Mouse (Mus musculus) liver, embryonic 14.5 days (tissue): ENCODE measurements around the gene Gm11541. TPM values are rescaled to one million over a fixed set of nuclear protein-coding genes. Genes with fewer than 3 reads are reported as not detected.
A peak's percentile ranks its signal among the peaks of the same experiment; 100 is the strongest.
"Not testable (repeated sequence)": the region's sequence is repeated elsewhere in the genome, so short reads cannot be mapped to it uniquely, and the experiment has no call there.

ENCODE experiments used
- ATAC-seq: fragments of 200-750 bp; cut with Nextera tagmentation; 2 replicates; pipeline ENCODE4 v1.8.0; 2017; ENCODE audit warnings: moderate number of reproducible peaks, mild to moderate bottlenecking, moderate library complexity; ENCODE audit not compliant: insufficient read depth
- DNase-seq, 3 experiments: peaks; one replicate each; pipeline ENCODE4 v3.0.0-alpha.2; 2012 to 2013; ENCODE audit warnings: low read depth in 3 of 3, low spot score in 3 of 3
- H3K27ac ChIP-seq: fragments of 300-500 bp; sonication (generic); 2 replicates; pipeline ENCODE4 v1.5.1; 2014; ENCODE audit warnings: moderate library complexity, mild to moderate bottlenecking, control low read depth, inconsistent platforms
- H3K27me3 ChIP-seq: fragments of 300-500 bp; sonication (generic); 2 replicates; pipeline ENCODE4 v1.6.1; 2014; ENCODE audit warnings: mild to moderate bottlenecking, low read length, moderate library complexity; ENCODE audit not compliant: control insufficient read depth, insufficient read depth
- H3K36me3 ChIP-seq: fragments of 300-500 bp; sonication (generic); replicated peaks from 2 replicates; pipeline ENCODE4 v1.6.1; 2014; ENCODE audit warnings: low read depth; ENCODE audit not compliant: control insufficient read depth, insufficient read depth
- H3K4me1 ChIP-seq, 2 experiments: fragments of 200-500 bp in 1 of 2; fragments of 300-500 bp in 1 of 2; sonication (generic) in 1 of 2; replicated peaks; 2 replicates each; pipeline ENCODE4 v1.6.1; 2012 to 2014; ENCODE audit warnings: antibody characterized with exemption in 1 of 2, inconsistent platforms in 1 of 2, low read length in 1 of 2; ENCODE audit not compliant: control insufficient read depth in 2 of 2, insufficient read depth in 2 of 2
- H3K4me2 ChIP-seq: fragments of 300-500 bp; sonication (generic); 2 replicates; pipeline ENCODE4 v1.6.1; 2014; ENCODE audit warnings: low read depth, mild to moderate bottlenecking, control low read depth, moderate library complexity
- H3K4me3 ChIP-seq, 2 experiments: fragments of 200-500 bp in 1 of 2; fragments of 300-500 bp in 1 of 2; sonication (generic) in 1 of 2; 2 replicates each; pipeline ENCODE4 v1.5.1; 2012 to 2014; ENCODE audit warnings: low read depth in 2 of 2, low read length in 2 of 2, mild to moderate bottlenecking in 2 of 2, control low read depth in 1 of 2, inconsistent platforms in 1 of 2, moderate library complexity in 1 of 2; ENCODE audit not compliant: insufficient read depth in 1 of 2
- H3K9ac ChIP-seq: fragments of 300-500 bp; sonication (generic); replicated peaks from 2 replicates; pipeline ENCODE4 v1.6.1; 2014; ENCODE audit warnings: mild to moderate bottlenecking, control low read depth, moderate library complexity
- H3K9me3 ChIP-seq: fragments of 300-500 bp; sonication (generic); 2 replicates; pipeline ENCODE4 v1.6.1; 2016; ENCODE audit warnings: low read length, mixed read lengths; ENCODE audit not compliant: control insufficient read depth
- CTCF ChIP-seq: IDR thresholded peaks from 2 replicates; pipeline ENCODE4 v1.5.1; 2016; ENCODE audit warnings: antibody characterized with exemption, low read depth, control low read depth
- EP300 ChIP-seq: IDR thresholded peaks from 2 replicates; pipeline ENCODE4 v1.6.1; 2016; ENCODE audit warnings: antibody characterized with exemption, low read depth
- WGBS: fragments of 180-500 bp; shearing (Covaris S2); extraction: QIAGEN DNeasy Blood & Tissue Kit; methylation state at CpG from one replicate; pipeline ENCODE4 v1.1.7; 2014; ENCODE audit not compliant: insufficient replicate concordance; 5-methylcytosine and 5-hydroxymethylcytosine counted together
- polyA plus RNA-seq, 2 experiments: library from polyadenylated mRNA; depleted of rRNA in 1 of 2; stranded (reverse) in 1 of 2; unstranded in 1 of 2; fragments of >200 nt; fragmentation: Nextera tagmentation in 1 of 2; extraction: Ambion mirVana in 1 of 2; gene quantifications; 2 replicates each; pipeline versions ENCODE4 v1.2.1 to v1.2.3; 2012 to 2014

Gene Gm11541
- polyA plus RNA-seq, 2 experiments, result not detected

- WGBS, result 31% methylated on average over 13 of the region's 13 CpGs
- no peak overlapping the region for H3K27ac ChIP-seq
- no peak for TF ChIP-seq EP300
- TF ChIP-seq CTCF, result no peak
Measured at GRCm38 (mm10) chr11:94697703-94698464, 6.4 kb downstream of the Gm11541 start.

DNA sequence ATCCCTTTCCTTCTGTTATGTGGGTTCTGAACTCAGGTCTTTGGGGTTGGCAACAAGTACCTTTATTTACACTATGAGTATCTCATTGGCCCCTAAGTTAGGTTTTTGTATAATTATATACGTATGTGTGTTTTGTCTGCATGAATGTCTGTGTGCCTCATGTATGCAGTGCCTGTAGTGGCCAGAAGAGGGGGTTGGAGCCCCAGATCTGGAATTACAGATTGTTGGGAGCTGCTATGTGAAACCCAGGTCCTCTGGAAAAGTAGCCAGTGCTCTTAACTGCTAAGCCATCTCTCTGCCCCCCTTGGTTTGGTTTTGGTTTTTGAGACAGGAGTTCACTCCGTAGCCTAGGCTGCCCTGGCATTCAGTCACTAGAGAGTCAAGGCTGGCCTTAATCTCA, 7.2 kb downstream of the Gm11541 start:
- Histone ChIP-seq H3K9ac (no peak overlapping the region), H3K9me3 (no peaks in the 10 kb centered on the region), H3K4me2 (no peak overlapping the region), H3K4me1 (no peaks in the 10 kb centered on the region), H3K4me3 (no peak overlapping the region), H3K36me3 (no peaks in the 10 kb centered on the region), H3K27me3 (no peaks in the 10 kb centered on the region), H3K27ac (no peak overlapping the region)
- ATAC-seq, result no peak
- no peak for DNase-seq
- 73% methylated on average over 2 of the region's 2 CpGs for WGBS
- TF ChIP-seq CTCF (0 out of 2 replicates have a peak, but pooled peaks have one; percentile 10), EP300 (no peak)

More at GRCm38 (mm10) chr11:94697703-94698464, 6.4 kb downstream of the Gm11541 start:
- Histone ChIP-seq H3K4me3 (no peak overlapping the region), H3K27me3 (no peaks in the 10 kb centered on the region), H3K36me3 (no peaks in the 10 kb centered on the region), H3K9ac (no peak overlapping the region), H3K4me1 (no peaks in the 10 kb centered on the region), H3K4me2 (no peak overlapping the region), H3K9me3 (no peaks in the 10 kb centered on the region)
- ATAC-seq, result no peak
- DNase-seq, result no peak

DNA sequence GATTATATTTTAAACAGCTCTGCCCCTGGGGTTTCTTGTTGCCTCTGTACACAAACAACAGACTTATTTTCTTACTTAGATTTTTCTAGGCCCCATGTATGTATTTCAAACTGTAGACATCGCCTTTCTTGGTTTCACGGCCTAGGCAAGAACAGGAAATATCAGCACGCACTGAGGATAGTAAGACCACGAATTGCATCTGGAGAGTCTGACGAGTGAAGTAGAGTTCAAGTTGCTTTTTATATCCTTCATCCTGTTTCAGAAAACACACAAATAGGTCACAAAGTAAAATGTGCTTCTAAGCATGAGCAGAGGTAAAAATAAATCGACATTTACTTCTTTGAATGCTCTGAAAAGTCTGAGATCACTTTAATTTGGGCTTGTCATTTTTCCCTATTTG, 8.8 kb downstream of the Gm11541 start:
- DNase-seq (no peak), ATAC-seq (no peak)
- H3K9me3 ChIP-seq, result no peaks in the 10 kb centered on the region
- no peaks in the 10 kb centered on the region for H3K4me1 ChIP-seq
- no peak overlapping the region for H3K4me3 ChIP-seq
- H3K27ac ChIP-seq, result no peak overlapping the region
- no peak for TF ChIP-seq CTCF
- no peak for TF ChIP-seq EP300
- no peaks in the 10 kb centered on the region for H3K36me3 ChIP-seq
- WGBS, result 41% methylated on average over 6 of the region's 6 CpGs
- no peak overlapping the region for H3K9ac ChIP-seq
- H3K4me2 ChIP-seq, result no peak overlapping the region
- H3K27me3 ChIP-seq, result no peaks in the 10 kb centered on the region

DNA sequence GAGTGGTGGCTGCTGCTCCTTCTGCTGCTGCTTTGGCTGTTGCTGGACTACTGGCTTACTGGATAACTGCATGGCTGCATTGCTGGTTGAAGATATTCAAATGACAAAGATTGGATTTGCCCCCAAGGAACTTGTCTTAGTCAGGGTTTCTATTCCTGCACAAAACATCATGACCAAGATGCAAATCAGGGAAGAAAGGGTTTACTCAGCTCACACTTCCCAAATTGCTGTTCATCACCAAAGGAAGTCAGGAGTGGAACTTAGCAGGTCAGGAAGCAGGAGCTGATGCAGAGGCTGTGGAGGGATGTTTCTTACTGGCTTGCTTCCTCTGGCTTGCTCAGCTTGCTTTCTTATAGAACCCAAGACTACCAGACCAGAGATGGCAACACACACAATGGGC, 11.8 kb downstream of the Gm11541 start:
- not testable (repeated sequence) for H3K27ac ChIP-seq, H3K36me3 ChIP-seq, H3K27me3 ChIP-seq, H3K9ac ChIP-seq, DNase-seq, H3K4me1 ChIP-seq, ATAC-seq, H3K4me3 ChIP-seq, H3K4me2 ChIP-seq, H3K9me3 ChIP-seq

GRCm38 (mm10) chr11:94687178-94687577, 17.1 kb downstream of the Gm11541 start:
- H3K36me3 ChIP-seq, result no peaks in the 10 kb centered on the region
- no peaks in the 10 kb centered on the region for H3K9me3 ChIP-seq
- no peak overlapping the region for H3K4me3 ChIP-seq
- no peak for DNase-seq
- no peak overlapping the region for H3K4me2 ChIP-seq
- no peak for ATAC-seq
- no peak overlapping the region for H3K27ac ChIP-seq
- TF ChIP-seq CTCF (no peak), EP300 (no peak)
- 13% methylated on average over 6 of the region's 6 CpGs for WGBS
- H3K9ac ChIP-seq, result no peak overlapping the region
- peaks cover 0 to under 1% of the 10 kb centered on the region in 2 experiments; a peak in 1 of 4 replicates for H3K4me1 ChIP-seq
- H3K27me3 ChIP-seq, result no peaks in the 10 kb centered on the region
